23 mouse cellular contexts compared by ENCODE assay signal in the genomic region with DNA sequence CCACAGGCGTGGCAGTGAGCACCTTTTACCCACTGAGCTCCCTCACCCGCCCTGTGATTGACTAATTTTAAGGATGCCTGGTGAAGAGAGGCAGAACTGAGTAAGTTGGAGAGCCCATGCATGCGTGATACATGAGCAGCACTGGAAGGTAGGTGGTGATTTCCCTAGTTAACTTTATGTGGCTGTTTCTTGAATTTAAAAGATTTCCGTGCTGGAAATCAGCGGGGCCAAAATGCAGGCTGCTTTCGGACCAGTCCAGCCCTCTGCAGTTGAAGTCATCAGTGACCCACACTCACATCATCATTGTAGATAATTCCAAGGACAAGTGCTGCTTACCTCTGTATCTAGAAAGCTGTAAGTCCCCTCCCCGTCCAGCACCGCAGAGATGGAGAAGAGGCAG. TPM values are rescaled to one million over a fixed set of nuclear protein-coding genes. Genes with fewer than 3 reads are reported as not detected.
DNase-seq lines count a peak whose midpoint lies in the region; ATAC-seq and TF ChIP-seq lines count a peak whose summit lies in the region.
"Had no signal": no experiment of that assay in that cellular context is flagged by ENCODE, and none has a peak within 500 bp of the region (broad histone marks: within the 10 kb centered on the region; RNA-seq: fewer than 3 reads in every experiment).

No protein-coding gene starts in this region.

- peak; percentile 49 to 67 for DNase-seq in adrenal gland, adult (ENCODE audit: inconsistent age in 2 of 2, low spot score in 1 of 2)
- no peak for DNase-seq in adrenal gland, postnatal 10 days
- DNase-seq in adrenal gland, adult 2 months, result peak; percentile 54
- DNase-seq in adrenal gland, postnatal 4 days (ENCODE audit: low spot score in 2 of 2), result no peak
- DNase-seq in midbrain, embryonic 11.5 days (ENCODE audit: low spot score, missing footprints), result peak; percentile 69
- DNase-seq in midbrain, postnatal 0 days (ENCODE audit: low spot score), result no peak
- DNase-seq: adrenal gland, adult 8-10 months; adrenal gland, postnatal 14 days; adrenal gland, postnatal 25 days; adrenal gland, postnatal 36 days; B cell, adult 2 months; cerebellum, adult 11 months; cerebellum, adult 11-12 months; cerebellum, adult 18-20 months; cerebellum, adult 2 months; cerebellum, adult 8-10 months; cerebellum, adult 9-10 months; cerebellum, adult 9-11 months had no signal

- WGBS in midbrain, embryonic 11.5 days, result 93% methylated on average over 8 of the region's 8 CpGs
- WGBS in midbrain, postnatal 0 days, result 94% methylated on average over 8 of the region's 8 CpGs

- no peak overlapping the region for H3K4me3 ChIP-seq in midbrain, embryonic 11.5 days (ENCODE audit: low read depth, low read length)
- no peak overlapping the region for H3K4me3 ChIP-seq in midbrain, postnatal 0 days (ENCODE audit: low read depth, low read length)

- no peaks in the 10 kb centered on the region for H3K4me1 ChIP-seq in midbrain, embryonic 11.5 days (ENCODE audit: control insufficient read depth, insufficient read depth, low read length)
- H3K4me1 ChIP-seq in midbrain, postnatal 0 days (ENCODE audit: insufficient read depth, low read length), result no peaks in the 10 kb centered on the region

- H3K9ac ChIP-seq in midbrain, embryonic 11.5 days (ENCODE audit: low read length), result no peak overlapping the region
- no peak overlapping the region for H3K9ac ChIP-seq in midbrain, postnatal 0 days (replicated peaks; ENCODE audit: low read length, poor library complexity, severe bottlenecking)

- H3K36me3 ChIP-seq in midbrain, embryonic 11.5 days (ENCODE audit: control insufficient read depth, insufficient read depth, low read length), result peaks cover 13% of the 10 kb centered on the region
- H3K36me3 ChIP-seq in midbrain, postnatal 0 days (ENCODE audit: insufficient read depth, low read length), result peaks cover 50% of the 10 kb centered on the region

- ATAC-seq in midbrain, embryonic 11.5 days (ENCODE audit: low FRiP score), result no peak
- no peak for ATAC-seq in midbrain, postnatal 0 days (ENCODE audit: low FRiP score)
- ATAC-seq: activated CD4-positive, CD25-positive, alpha-beta regulatory T cell, adult 4 months; CD4-positive, CD25-positive, alpha-beta regulatory T cell, adult 4 months; Patski had no signal

- H3K4me2 ChIP-seq in midbrain, embryonic 11.5 days, result no peak overlapping the region
- H3K4me2 ChIP-seq in midbrain, postnatal 0 days (ENCODE audit: low read depth, low read length, poor library complexity, severe bottlenecking), result no peak overlapping the region

- H3K9me3 ChIP-seq in midbrain, embryonic 11.5 days (ENCODE audit: control insufficient read depth, low read length), result no peaks in the 10 kb centered on the region
- H3K9me3 ChIP-seq in midbrain, postnatal 0 days (ENCODE audit: low read length), result no peaks in the 10 kb centered on the region
- H3K9me3 ChIP-seq: G1E had no signal

- TF ChIP-seq CTCF in midbrain, postnatal 0 days (IDR thresholded peaks at IDR 0.05), result no peak

- H3K27me3 ChIP-seq in midbrain, embryonic 11.5 days (ENCODE audit: control insufficient read depth, insufficient read depth, low read length), result no peaks in the 10 kb centered on the region
- no peaks in the 10 kb centered on the region for H3K27me3 ChIP-seq in midbrain, postnatal 0 days (ENCODE audit: insufficient read depth, low read length)
- H3K27me3 ChIP-seq: CH12.LX, Patski had no signal

- H3K27ac ChIP-seq in midbrain, embryonic 11.5 days (ENCODE audit: low read depth, low read length), result no peak overlapping the region
- no peak overlapping the region for H3K27ac ChIP-seq in midbrain, postnatal 0 days (ENCODE audit: low read depth, low read length)

RNA-seq across cellular contexts. Expression of a gene that starts 22.8 kb away (rescaled TPM):
- 10 to 100 TPM; 40.3 to 50.5 TPM for total RNA-seq in adrenal gland, postnatal 10 days (2021)
- total RNA-seq in adrenal gland, adult 2 months (2021), result 10 to 100 TPM; 40.0 to 41.8 TPM
- 27.5 and 29.7 TPM in 2 replicates for polyA plus RNA-seq in adrenal gland, adult 2 months (2012; rRNA removed)
- total RNA-seq in adrenal gland, postnatal 4 days (2021), result 10 to 100 TPM; 47.4 to 49.9 TPM
- polyA plus RNA-seq in midbrain, embryonic 11.5 days (2014; fragmentation: Nextera tagmentation; extraction: Ambion mirVana), result 55.7 and 56.7 TPM in 2 replicates
- total RNA-seq in midbrain, postnatal 0 days (2014; rRNA removed), result 29.2 and 32.3 TPM in 2 replicates
- polyA plus RNA-seq in midbrain, postnatal 0 days (2015; fragmentation: Nextera tagmentation; extraction: Ambion mirVana), result 43.2 and 43.4 TPM in 2 replicates

RNA-seq across cellular contexts. Expression of a gene that starts 37.7 kb away (rescaled TPM):
- total RNA-seq in adrenal gland, postnatal 10 days (2021), result 1 to 10 TPM; 3.6 to 5.8 TPM
- total RNA-seq in adrenal gland, adult 2 months (2021), result 1 to 10 TPM; 5.6 to 7.3 TPM
- polyA plus RNA-seq in adrenal gland, adult 2 months (2012; rRNA removed), result 2.3 and 3.2 TPM in 2 replicates
- total RNA-seq in adrenal gland, postnatal 4 days (2021), result 1 to 10 TPM; 7.9 to 8.4 TPM
- 17.2 and 23.4 TPM in 2 replicates for polyA plus RNA-seq in midbrain, embryonic 11.5 days (2014; fragmentation: Nextera tagmentation; extraction: Ambion mirVana)
- 10.6 and 12.0 TPM in 2 replicates for total RNA-seq in midbrain, postnatal 0 days (2014; rRNA removed)
- 13.0 and 13.4 TPM in 2 replicates for polyA plus RNA-seq in midbrain, postnatal 0 days (2015; fragmentation: Nextera tagmentation; extraction: Ambion mirVana)

Comparison
In these comparisons a context has a peak if more than half of its experiments do, and no peak if none do; other contexts are left out.
1. DNase-seq: peak in adrenal gland, adult (2 of 2), adrenal gland, adult 2 months (single experiment) and midbrain, embryonic 11.5 days (single experiment); none in adrenal gland, postnatal 10 days (single experiment), adrenal gland, postnatal 4 days (0 of 2) and midbrain, postnatal 0 days (single experiment).